Mouse (Mus musculus): Measurements from ENCODE around the gene Rpp21.
A peak's percentile ranks its signal among the peaks of the same experiment; 100 is the strongest.
"Not testable (repeated sequence)": the region's sequence is repeated elsewhere in the genome, so short reads cannot be mapped to it uniquely, and the experiment has no call there.

The Rpp21 gene

GRCm38 (mm10) chr17:36237321-36237921, 20.4 kb downstream of the Rpp21 start:
- peak; percentile 30 to 68 for DNase-seq (ENCODE audit: inconsistent age in 2 of 2, low spot score in 1 of 2)

- not testable (repeated sequence) for DNase-seq (ENCODE audit: inconsistent age in 2 of 2, low spot score in 1 of 2)
Measured at GRCm38 (mm10) chr17:36235300-36235699, 22.6 kb downstream of the Rpp21 start.

GRCm38 (mm10) chr17:36233572-36233971, 24.3 kb downstream of the Rpp21 start:
- DNase-seq (ENCODE audit: inconsistent age in 2 of 2, low spot score in 1 of 2): no peak

- DNase-seq (ENCODE audit: inconsistent age in 2 of 2, low spot score in 1 of 2): peak; percentile 76 to 91
Measured at GRCm38 (mm10) chr17:36231318-36231717, 26.6 kb downstream of the Rpp21 start.

GRCm38 (mm10) chr17:36229046-36229445, 28.8 kb downstream of the Rpp21 start:
- no peak for DNase-seq (ENCODE audit: inconsistent age in 2 of 2, low spot score in 1 of 2)

GRCm38 (mm10) chr17:36226921-36227320, 30.9 kb downstream of the Rpp21 start:
- peak in 1 of 2 experiments; percentile 56 for DNase-seq (ENCODE audit: inconsistent age in 2 of 2, low spot score in 1 of 2)

GRCm38 (mm10) chr17:36225231-36225824, 32.5 kb downstream of the Rpp21 start:
- no peak for DNase-seq (ENCODE audit: inconsistent age in 2 of 2, low spot score in 1 of 2)

- no peak for DNase-seq (ENCODE audit: inconsistent age in 2 of 2, low spot score in 1 of 2)
Measured at GRCm38 (mm10) chr17:36224451-36224850, 33.4 kb downstream of the Rpp21 start.

GRCm38 (mm10) chr17:36218594-36219155, 39.2 kb downstream of the Rpp21 start:
- DNase-seq (ENCODE audit: inconsistent age in 2 of 2, low spot score in 1 of 2): no peak

- DNase-seq (ENCODE audit: inconsistent age in 2 of 2, low spot score in 1 of 2): no peak
Measured at GRCm38 (mm10) chr17:36215586-36215985, 42.3 kb downstream of the Rpp21 start.

GRCm38 (mm10) chr17:36206846-36207245, 51.0 kb downstream of the Rpp21 start:
- no peak for DNase-seq (ENCODE audit: inconsistent age in 2 of 2, low spot score in 1 of 2)

- peak in 1 of 2 experiments; percentile 25 for DNase-seq (ENCODE audit: inconsistent age in 2 of 2, low spot score in 1 of 2)
Measured at GRCm38 (mm10) chr17:36205862-36206261, 52.0 kb downstream of the Rpp21 start.

Measured in adrenal gland, adult (tissue).